Mouse (Mus musculus) thymus, postnatal 0 days (tissue): ENCODE results near the gene Entr1. TPM values are rescaled to one million over a fixed set of nuclear protein-coding genes. Genes with fewer than 3 reads are reported as not detected.
A peak's percentile ranks its signal among the peaks of the same experiment; 100 is the strongest.
"Not testable (repeated sequence)": the region's sequence is repeated elsewhere in the genome, so short reads cannot be mapped to it uniquely, and the experiment has no call there.

Experiments used
- DNase-seq: peaks from one replicate; pipeline ENCODE4 v3.0.0-alpha.2; 2015; ENCODE audit warnings: low spot score
- polyA plus RNA-seq: library from polyadenylated mRNA; unstranded; fragments of >200 nt; fragmentation: Nextera tagmentation; extraction: Ambion mirVana; gene quantifications from 2 replicates; pipeline ENCODE4 v1.2.1, GENCODE M21; 2015

Gene Entr1
- polyA plus RNA-seq, 1 experiment from 2014 or later = 184 TPM

GRCm38 (mm10) chr2:26388682-26389153, 398 bp downstream of the Entr1 start:
- peak; percentile 35 for DNase-seq

DNA sequence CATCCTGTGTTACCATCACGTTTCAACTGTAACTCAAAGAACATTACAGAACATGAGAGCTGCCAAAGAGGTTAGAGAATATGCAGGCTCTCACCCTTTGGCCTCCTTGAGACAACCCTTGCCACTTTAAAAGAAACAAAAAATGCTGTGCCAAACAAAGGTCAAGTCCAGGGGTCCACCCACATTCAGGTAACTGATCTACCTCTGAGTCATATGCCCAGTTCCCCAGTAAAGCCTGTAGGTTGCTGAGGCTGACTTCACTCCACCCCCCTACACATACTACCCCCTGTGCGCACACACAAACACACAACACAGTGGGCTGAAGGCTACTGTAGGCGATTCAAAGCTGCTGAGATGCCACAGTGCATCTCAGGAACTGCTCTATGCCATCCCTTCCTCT, 1.4 kb downstream of the Entr1 start:
- no peak for DNase-seq

DNA sequence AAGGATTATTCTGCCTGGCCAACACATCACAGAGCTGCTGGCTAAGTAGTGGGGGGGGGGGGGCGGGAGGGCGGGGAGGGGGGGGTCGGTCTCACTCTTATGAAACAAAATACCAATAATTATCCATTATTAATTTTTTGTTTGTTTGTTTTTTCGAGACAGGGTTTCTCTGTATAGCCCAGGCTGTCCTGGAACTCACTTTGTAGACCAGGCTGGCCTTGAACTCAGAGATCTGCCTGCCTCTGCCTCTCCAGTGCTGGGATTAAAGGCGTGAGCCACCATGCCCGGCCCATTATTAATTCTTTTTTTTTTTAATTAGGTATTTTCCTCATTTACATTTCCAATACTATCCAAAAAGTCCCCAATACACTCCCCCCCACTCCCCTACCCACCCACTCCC, 8.2 kb downstream of the Entr1 start:
- not testable (repeated sequence) for DNase-seq

DNA sequence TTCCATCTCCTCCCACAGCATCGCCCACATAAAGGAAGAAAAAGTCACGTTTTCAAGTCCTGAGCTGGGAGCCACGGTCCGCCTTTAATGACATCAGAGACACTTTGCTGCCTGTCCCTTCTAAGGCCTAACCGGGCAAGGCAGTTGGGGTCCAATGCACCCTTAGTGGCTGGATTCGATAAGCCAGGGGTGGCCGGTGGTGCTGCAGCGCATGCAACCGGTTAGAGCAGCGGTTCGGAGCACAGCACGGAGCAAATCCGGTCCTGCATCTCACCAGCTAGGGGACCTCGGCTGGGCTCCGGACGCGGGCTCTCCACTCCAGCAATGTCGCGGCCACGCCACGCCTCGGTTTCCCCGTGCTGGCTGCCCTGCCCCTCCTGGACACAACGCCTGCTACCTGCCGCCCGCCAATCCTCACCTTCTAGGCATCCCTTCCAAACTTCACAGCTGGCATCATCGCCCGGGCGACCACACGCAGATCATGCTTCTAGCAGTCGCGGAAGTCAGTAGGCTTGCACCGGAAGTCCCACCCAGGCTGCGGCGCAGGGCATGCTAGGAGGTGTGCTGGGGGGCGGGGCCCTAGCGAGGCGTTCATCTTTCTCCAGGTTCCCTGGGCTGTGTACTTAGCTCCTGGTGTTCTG, 8.9 kb downstream of the Entr1 start, which contains the start of gene Snapc4:
TSS of gene Snapc4 (minus strand) at position 523 of the 641 bp plus-strand sequence.
- DNase-seq = peak; percentile 87

GRCm38 (mm10) chr2:26372396-26372795, 16.7 kb downstream of the Entr1 start:
- DNase-seq = no peak

GRCm38 (mm10) chr2:26368572-26368971, 20.5 kb downstream of the Entr1 start:
- DNase-seq = no peak

- no peak for DNase-seq
These were observed 21.2 kb downstream of the Entr1 start for GRCm38 (mm10) chr2:26367911-26368310.

GRCm38 (mm10) chr2:26364738-26365465, 24.2 kb downstream of the Entr1 start:
- DNase-seq = no peak

- DNase-seq = no peak
These were observed 25.6 kb downstream of the Entr1 start for GRCm38 (mm10) chr2:26363481-26363880.

- no peak for DNase-seq
These were observed 26.1 kb downstream of the Entr1 start for GRCm38 (mm10) chr2:26362991-26363390.

DNA sequence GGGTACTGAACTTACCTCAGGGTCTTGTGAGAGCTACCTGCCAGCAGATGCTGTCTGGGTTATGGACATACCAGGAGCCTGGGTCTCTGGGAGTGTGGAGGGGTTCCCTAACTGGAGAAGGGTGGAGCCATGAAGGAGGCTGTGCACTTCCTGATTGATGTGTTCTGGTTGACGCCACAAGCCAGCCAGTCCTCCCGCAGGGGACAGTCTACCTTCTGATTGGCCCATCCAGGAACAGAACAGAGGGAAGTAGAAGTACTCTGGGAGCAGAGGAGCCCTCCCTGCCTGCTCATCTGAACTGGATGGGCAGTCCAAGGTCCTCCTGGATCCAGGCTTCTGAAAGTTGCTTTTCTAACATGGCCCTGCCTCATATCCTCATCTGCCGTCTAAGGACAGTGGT, 28.3 kb downstream of the Entr1 start, which contains the start of gene Card9:
TSS of gene Card9 (minus strand) at position 147 of the 400 bp plus-strand sequence.
- no peak for DNase-seq

DNA sequence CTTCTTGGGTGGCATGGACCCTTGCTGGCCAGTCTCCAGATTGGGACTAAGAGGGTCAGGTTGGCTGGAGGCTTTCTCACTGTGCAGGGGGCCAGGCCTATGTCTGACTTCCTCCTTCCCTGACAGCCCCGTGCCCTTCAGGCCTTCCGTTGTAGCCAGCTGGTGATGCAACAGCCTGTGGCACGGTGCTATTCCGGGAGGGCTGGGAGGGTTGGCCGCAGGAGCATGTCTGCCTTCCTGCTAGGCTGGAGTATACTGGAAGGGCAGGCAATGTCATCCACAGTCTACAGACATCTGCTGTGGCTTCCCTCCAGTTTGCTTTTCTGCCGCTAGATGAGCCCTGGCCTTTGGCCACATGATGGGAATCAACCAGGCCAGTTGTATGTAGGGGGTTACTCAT, 29.1 kb downstream of the Entr1 start:
- DNase-seq = peak; percentile 27

GRCm38 (mm10) chr2:26358667-26359320, 30.3 kb downstream of the Entr1 start:
- no peak for DNase-seq

DNA sequence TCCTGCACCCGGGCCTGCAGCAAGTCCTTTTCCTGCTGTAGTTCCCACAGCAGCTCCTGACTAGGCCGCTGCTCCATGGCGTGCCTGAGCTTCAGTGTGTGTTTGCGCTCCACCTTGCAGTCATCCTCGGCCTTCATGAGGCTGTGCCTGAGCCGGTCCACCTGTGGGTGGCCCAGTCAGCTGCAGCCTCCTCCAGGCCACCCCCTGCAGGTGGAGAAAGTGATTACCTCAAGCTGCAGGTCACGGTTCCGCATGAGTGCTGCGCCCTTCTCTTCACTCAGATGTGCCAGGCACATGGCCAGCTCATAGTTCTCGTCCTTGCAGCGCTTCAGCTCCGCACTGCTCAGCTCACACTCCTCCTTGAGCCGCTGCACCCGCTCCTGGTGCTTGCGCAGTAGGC, 31.6 kb downstream of the Entr1 start:
- no peak for DNase-seq

DNA sequence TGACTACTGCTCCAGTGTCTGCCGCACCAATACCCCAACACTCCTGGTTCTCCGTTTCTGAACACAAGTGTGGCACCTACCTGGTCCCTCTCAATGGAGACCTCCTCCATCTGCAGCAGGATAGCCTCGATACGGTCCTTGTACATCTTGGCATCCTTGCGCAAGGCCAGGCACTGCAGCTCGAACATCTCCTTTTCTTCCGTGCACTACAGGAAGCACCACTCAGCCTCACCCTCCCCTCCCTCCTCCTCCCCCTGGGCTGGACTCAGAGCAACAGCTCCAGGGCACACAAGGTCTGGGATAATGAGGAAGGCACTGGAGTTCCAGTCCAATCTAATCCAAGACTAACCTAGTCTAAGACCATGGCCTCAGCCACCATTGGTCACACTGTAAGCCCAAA, 32.4 kb downstream of the Entr1 start:
- DNase-seq = peak; percentile 27

- peak; percentile 25 for DNase-seq
These were observed 32.9 kb downstream of the Entr1 start for GRCm38 (mm10) chr2:26356231-26356630.

GRCm38 (mm10) chr2:26354401-26354800, 34.7 kb downstream of the Entr1 start:
- no peak for DNase-seq

DNA sequence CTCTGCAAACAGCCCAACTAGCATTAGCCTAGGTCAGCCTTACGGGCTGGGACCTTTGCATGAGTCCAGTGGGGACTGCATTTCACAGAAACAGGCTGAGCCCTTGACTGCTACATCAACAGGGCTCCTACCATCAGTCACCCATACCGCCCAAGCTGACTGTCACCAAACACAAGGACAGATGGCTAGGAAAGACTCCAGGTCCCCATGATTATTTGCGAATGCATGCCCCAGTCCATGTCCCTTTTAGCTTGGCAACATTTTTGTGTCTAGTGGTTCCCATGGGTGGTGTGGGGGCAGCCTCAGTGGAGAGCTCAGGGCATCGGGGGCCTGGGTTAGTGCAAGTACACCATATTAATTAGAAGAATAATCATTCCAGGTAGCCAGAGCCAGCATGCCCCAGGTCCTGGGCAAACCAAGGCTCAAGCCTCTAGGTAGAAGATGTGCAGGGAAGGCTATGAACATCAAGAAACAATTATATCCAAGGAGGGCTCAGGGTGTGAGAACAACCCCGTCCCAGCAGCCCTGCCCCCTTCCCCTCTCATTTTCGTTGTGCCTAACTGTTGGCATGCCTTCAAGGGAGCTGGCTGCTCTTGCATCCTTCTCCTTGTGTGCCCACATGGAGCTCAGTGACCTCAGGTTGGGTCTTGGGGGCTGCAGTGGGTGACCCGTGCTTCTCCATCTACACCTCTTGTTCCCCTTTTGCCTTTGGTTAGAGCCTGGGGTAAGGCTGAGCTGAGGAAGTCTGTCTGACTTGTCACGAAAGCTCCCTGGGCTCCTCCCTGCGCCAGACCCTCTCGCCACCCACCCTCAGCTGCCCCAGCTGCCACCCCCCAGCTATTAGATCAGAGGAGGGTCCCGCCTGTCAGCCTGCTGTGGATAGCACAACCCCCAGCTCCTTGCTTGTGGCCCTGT, 35.8 kb downstream of the Entr1 start:
- DNase-seq = no peak

- DNase-seq = peak; percentile 82
These were observed 36.7 kb downstream of the Entr1 start for GRCm38 (mm10) chr2:26352291-26352910.
